Mouse (Mus musculus): ENCODE measurements around the gene Slc24a4. TPM values are rescaled to one million over a fixed set of nuclear protein-coding genes. Genes with fewer than 3 reads are reported as not detected.
"Not testable (repeated sequence)": the region's sequence is repeated elsewhere in the genome, so short reads cannot be mapped to it uniquely, and the experiment has no call there.

The Slc24a4 gene
- polyA plus RNA-seq, 1 experiment from 2014 or later: 1.2 TPM

DNA sequence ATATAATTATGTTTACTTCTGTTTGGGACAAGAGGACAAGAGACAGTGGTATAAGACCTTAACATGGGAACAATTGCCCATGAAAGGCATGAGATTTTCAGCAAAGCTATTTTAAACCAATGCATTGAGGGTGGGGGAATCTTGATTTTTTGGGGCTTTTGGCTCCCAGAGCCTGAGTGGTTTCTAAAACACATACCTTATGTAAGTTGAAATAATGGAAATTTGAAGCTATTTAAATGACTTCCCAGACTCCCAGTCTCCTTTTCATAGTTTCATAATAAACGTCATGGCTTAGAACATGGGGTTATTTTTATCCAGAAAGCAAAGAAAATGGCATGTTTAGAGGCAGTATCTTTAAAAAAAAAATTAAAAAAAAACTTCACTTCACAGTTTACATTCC lies 77.9 kb downstream of the Slc24a4 start:
- Histone ChIP-seq H3K9ac (no peak overlapping the region), H3K9me3 (replicated peaks) (no peaks in the 10 kb centered on the region), H3K27ac (replicated peaks) (no peak overlapping the region), H3K4me1 (peaks cover 19% of the 10 kb centered on the region), H3K4me2 (replicated peaks) (no peak overlapping the region), H3K4me3 (replicated peaks) (no peak overlapping the region), H3K36me3 (no peaks in the 10 kb centered on the region), H3K27me3 (no peaks in the 10 kb centered on the region)
- 34% methylated on average over 1 of the region's 1 CpGs for WGBS
- no peak for ATAC-seq (ENCODE audit: insufficient number of reproducible peaks, low FRiP score, low TSS enrichment, low read depth)

DNA sequence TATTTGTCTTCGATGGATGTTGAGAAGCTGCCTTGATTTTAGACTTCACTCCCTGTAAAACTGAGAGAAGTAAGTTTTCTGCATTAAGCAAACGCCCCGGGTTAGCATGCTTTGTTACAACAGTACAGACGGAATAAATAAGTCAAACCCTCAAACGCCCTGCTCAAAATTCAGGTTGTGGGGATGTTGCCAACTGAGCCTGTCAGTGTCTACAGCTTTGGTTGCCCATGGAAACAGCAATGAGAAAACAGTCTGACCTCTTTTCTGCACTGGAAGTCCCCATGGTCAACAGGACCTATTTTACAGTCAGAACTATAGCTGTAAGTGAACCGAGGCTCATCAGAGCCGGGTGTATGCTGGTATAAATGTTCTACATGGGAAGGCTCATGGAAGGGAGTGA lies 78.7 kb downstream of the Slc24a4 start:
- no peaks in the 10 kb centered on the region for H3K36me3 ChIP-seq
- H3K4me3 ChIP-seq (replicated peaks): no peak overlapping the region
- H3K4me2 ChIP-seq (replicated peaks): no peak overlapping the region
- no peak overlapping the region for H3K9ac ChIP-seq
- peaks cover 12% of the 10 kb centered on the region for H3K4me1 ChIP-seq
- no peak for ATAC-seq (ENCODE audit: insufficient number of reproducible peaks, low FRiP score, low TSS enrichment, low read depth)
- WGBS: 76% methylated on average over 7 of the region's 7 CpGs
- no peaks in the 10 kb centered on the region for H3K9me3 ChIP-seq (replicated peaks)
- H3K27me3 ChIP-seq: no peaks in the 10 kb centered on the region
- H3K27ac ChIP-seq (replicated peaks): no peak overlapping the region

DNA sequence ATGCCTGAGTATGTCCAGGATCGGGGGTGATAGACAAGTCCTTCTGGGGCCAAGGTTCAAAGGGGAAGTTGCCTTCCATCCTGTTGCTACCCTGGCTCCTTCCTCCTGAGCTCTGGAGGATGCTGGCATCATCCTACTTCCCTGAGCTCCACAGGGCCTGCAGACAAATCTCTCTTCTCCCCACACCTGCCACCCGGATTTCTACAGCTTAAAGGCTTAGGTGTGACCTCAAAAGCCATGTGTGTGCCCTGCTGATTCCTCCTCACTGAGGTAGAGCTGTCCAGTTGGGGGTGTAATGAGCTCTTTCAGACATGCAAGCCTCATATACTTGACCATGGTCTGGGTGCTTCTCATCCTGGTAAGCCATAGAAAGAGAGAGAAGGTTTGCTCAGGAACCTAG lies 82.3 kb downstream of the Slc24a4 start:
- 64% methylated on average over 2 of the region's 2 CpGs for WGBS
- no peak for ATAC-seq (ENCODE audit: insufficient number of reproducible peaks, low FRiP score, low TSS enrichment, low read depth)
- no peak overlapping the region for H3K4me3 ChIP-seq (replicated peaks)

DNA sequence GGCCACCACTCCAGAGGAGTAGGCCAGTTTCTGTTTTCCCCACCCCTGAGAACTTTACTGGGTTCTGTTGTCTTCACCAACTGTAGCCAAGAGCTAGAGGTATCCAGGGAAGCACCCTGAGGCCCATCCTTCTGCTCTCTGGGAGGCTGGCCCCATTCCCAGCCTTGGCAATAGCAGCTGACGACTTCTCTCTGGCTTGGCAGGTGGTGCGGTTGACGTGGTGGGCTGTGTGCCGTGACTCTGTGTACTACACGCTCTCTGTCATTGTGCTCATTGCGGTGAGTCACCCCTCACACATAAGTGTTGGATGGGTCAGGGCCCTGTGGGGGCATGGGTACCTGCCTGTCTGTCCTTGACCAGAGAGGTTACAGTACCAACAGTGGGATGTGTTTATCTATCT lies 94.9 kb downstream of the Slc24a4 start:
- Histone ChIP-seq H3K36me3 (no peaks in the 10 kb centered on the region), H3K4me1 (no peaks in the 10 kb centered on the region), H3K9me3 (replicated peaks) (no peaks in the 10 kb centered on the region), H3K4me2 (replicated peaks) (no peak overlapping the region), H3K4me3 (replicated peaks) (no peak overlapping the region), H3K9ac (no peak overlapping the region), H3K27me3 (no peaks in the 10 kb centered on the region), H3K27ac (replicated peaks) (no peak overlapping the region)
- no peak for ATAC-seq (ENCODE audit: insufficient number of reproducible peaks, low FRiP score, low TSS enrichment, low read depth)
- 86% methylated on average over 6 of the region's 6 CpGs for WGBS

More for the DNA sequence above, 82.3 kb downstream of the Slc24a4 start:
- no peak overlapping the region for H3K27ac ChIP-seq (replicated peaks)
- no peak overlapping the region for H3K4me2 ChIP-seq (replicated peaks)
- no peaks in the 10 kb centered on the region for H3K27me3 ChIP-seq
- no peak overlapping the region for H3K9ac ChIP-seq
- no peaks in the 10 kb centered on the region for H3K36me3 ChIP-seq
- H3K9me3 ChIP-seq (replicated peaks): no peaks in the 10 kb centered on the region
- peaks cover 12% of the 10 kb centered on the region for H3K4me1 ChIP-seq

DNA sequence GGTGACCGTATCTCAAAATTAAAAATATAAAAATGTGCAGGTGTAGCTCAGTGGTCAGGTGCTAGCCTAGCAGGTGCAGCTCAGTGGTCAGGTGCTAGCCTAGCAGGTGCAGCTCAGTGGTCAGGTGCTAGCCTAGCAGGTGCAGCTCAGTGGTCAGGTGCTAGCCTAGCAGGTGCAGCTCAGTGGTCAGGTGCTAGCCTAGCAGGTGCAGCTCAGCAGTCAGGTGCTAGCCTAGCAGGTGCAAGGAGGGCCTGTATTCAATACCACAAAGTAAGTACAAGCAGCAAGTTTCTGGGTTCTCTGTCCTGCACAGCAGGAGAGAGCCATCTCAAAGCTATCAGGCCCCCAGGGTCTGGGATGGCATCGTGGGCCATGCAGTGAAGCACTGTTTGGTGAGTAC lies 95.6 kb downstream of the Slc24a4 start:
- H3K4me1 ChIP-seq; ATAC-seq (ENCODE audit: insufficient number of reproducible peaks, low FRiP score, low TSS enrichment, low read depth); H3K36me3 ChIP-seq; H3K4me3 ChIP-seq (replicated peaks); H3K27ac ChIP-seq (replicated peaks); H3K9ac ChIP-seq; H3K9me3 ChIP-seq (replicated peaks); H3K4me2 ChIP-seq (replicated peaks); H3K27me3 ChIP-seq: not testable (repeated sequence)
- 80% methylated on average over 2 of the region's 2 CpGs for WGBS

DNA sequence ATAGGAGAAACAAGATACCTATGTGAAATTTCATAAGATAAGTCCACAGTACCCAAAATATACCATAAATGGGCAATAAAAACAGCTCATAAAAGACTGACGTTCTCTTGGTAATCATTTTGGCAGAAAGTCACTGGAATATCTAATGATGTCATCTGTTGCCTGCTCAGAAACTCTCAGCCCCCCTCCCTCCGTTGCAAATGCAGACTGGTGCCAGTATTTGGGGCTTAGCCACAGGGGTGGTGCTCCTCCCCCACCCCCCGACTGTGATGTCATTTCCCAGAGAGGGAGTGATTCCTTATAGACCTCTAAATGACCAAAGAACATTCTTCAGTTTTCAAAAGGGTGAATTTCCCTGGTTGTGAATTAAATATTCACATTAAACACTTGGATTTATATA lies 96.6 kb downstream of the Slc24a4 start:
- H3K9ac ChIP-seq: no peak overlapping the region
- no peak overlapping the region for H3K27ac ChIP-seq (replicated peaks)
- H3K4me3 ChIP-seq (replicated peaks): no peak overlapping the region
- 39% methylated on average over 3 of the region's 3 CpGs for WGBS
- no peak for ATAC-seq (ENCODE audit: insufficient number of reproducible peaks, low FRiP score, low TSS enrichment, low read depth)
- H3K9me3 ChIP-seq (replicated peaks): no peaks in the 10 kb centered on the region
- H3K27me3 ChIP-seq: no peaks in the 10 kb centered on the region
- no peaks in the 10 kb centered on the region for H3K4me1 ChIP-seq
- no peak overlapping the region for H3K4me2 ChIP-seq (replicated peaks)
- H3K36me3 ChIP-seq: no peaks in the 10 kb centered on the region

DNA sequence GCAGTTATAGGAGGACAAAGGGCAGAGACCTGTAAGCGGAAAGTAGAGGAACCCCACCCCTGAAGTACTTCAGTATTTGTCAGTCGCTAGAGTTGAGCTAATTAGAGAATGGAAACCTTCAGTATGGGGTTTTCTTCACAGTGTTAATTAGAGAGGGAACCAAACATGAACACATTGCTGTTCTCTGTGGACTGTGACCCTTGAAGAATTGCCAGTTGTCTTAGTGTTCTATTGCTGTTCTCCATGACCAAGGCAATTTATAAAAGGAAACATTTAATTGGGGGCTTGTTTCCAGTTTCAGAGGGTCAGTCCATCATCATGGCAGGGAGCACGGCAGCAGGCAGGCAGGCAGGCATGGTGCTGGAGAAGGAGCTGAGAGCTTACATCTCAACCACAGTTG lies 107.0 kb downstream of the Slc24a4 start:
- Histone ChIP-seq H3K27ac (replicated peaks) (no peak overlapping the region), H3K27me3 (no peaks in the 10 kb centered on the region), H3K9ac (no peak overlapping the region), H3K36me3 (no peaks in the 10 kb centered on the region), H3K4me3 (replicated peaks) (no peak overlapping the region), H3K9me3 (replicated peaks) (no peaks in the 10 kb centered on the region), H3K4me1 (no peaks in the 10 kb centered on the region), H3K4me2 (replicated peaks) (no peak overlapping the region)
- no peak for ATAC-seq (ENCODE audit: insufficient number of reproducible peaks, low FRiP score, low TSS enrichment, low read depth)
- WGBS: 77% methylated on average over 3 of the region's 3 CpGs

DNA sequence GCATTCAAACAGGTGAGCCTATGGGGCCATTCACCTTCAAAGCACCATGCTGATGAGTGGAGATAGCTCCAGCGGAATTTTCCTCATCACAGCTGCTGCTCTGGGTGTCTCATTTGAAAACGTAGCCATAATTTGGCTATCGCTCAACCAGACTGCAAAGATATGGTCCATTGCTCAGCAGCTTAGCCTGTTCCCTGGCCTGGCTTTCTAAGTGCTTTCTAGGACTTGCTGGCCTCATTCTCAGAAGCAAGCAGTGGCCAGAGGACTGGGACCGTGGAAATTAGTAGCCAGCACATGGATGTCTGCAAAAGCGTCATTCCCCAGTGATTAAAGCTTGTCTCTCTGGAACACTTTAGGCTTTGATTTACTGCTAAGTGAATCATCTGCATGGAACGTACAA lies 107.8 kb downstream of the Slc24a4 start:
- Histone ChIP-seq H3K27me3 (no peaks in the 10 kb centered on the region), H3K4me3 (replicated peaks) (no peak overlapping the region), H3K9me3 (replicated peaks) (no peaks in the 10 kb centered on the region), H3K36me3 (no peaks in the 10 kb centered on the region), H3K4me2 (replicated peaks) (no peak overlapping the region), H3K4me1 (0 out of 2 replicates have a peak, but pooled peaks cover 5% of the 10 kb centered on the region), H3K9ac (no peak overlapping the region), H3K27ac (replicated peaks) (no peak overlapping the region)
- ATAC-seq (ENCODE audit: insufficient number of reproducible peaks, low FRiP score, low TSS enrichment, low read depth): no peak
- WGBS: 82% methylated on average over 6 of the region's 6 CpGs

DNA sequence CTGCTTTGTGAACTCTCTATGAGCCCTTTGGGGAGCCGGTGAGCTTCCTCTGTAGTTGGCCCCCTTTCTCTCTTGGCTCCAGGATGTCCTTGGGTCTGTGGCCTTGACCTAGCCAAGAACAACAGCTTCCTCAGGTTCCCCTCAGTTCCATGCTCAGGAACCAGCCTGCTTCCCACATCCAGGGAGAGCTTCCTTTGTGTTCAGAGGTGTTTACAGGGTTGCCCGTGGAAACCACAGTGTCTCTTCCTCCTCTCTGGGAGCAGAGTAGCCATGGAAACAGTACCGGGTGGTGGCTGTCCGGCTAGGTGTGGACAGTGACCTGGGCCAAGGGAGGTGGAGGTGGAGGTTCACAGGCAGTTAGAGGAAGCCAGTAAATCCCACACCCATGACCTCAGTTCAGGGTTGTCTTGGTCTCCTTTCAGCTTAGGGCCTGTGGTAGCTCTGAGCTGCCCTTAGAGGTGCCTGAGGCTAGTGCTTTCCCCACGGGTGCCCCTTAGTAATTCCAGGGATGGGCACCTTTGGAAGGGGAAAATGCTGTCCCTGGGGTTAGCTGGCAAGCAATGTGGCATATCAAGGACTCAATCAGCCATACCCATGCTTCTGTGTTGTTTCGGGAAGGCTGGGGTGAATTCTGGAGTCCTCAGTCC lies 113.7 kb downstream of the Slc24a4 start:
- Histone ChIP-seq H3K9ac (no peak overlapping the region), H3K4me2 (replicated peaks) (no peak overlapping the region), H3K36me3 (no peaks in the 10 kb centered on the region), H3K27ac (replicated peaks) (no peak overlapping the region), H3K9me3 (replicated peaks) (no peaks in the 10 kb centered on the region), H3K4me3 (replicated peaks) (no peak overlapping the region), H3K4me1 (0 out of 2 replicates have a peak, but pooled peaks cover 7% of the 10 kb centered on the region), H3K27me3 (no peaks in the 10 kb centered on the region)
- WGBS: 75% methylated on average over 6 of the region's 6 CpGs
- no peak for ATAC-seq (ENCODE audit: insufficient number of reproducible peaks, low FRiP score, low TSS enrichment, low read depth)

DNA sequence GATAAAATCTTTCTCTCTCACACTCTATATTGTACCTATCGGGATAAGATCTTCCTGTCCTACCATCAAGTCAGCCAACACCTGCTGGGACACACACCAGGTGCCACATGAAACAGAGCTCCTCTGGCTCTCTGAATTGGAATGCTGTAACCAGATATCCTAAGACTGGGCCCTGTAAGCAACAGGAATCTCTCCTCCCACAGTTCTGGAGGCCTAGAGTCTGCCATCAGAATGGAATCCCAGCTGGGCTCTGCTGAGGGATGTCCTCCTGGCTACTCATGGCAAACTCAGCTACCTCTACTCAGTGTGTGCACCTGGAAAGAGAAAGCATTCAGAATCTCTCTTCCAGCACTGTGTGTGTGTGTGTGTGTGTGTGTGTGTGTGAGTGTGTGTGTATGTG lies 115.4 kb downstream of the Slc24a4 start:
- H3K36me3 ChIP-seq: no peaks in the 10 kb centered on the region
- no peak overlapping the region for H3K4me2 ChIP-seq (replicated peaks)
- H3K4me3 ChIP-seq (replicated peaks): no peak overlapping the region
- 0 out of 2 replicates have a peak, but pooled peaks cover 7% of the 10 kb centered on the region for H3K4me1 ChIP-seq
- H3K9me3 ChIP-seq (replicated peaks): no peaks in the 10 kb centered on the region
- H3K9ac ChIP-seq: no peak overlapping the region
- WGBS: 41% methylated on average over 1 of the region's 1 CpGs
- no peaks in the 10 kb centered on the region for H3K27me3 ChIP-seq
- peak; percentile 21; the same call in 1 of the 2 replicates for ATAC-seq (ENCODE audit: insufficient number of reproducible peaks, low FRiP score, low TSS enrichment, low read depth)
- no peak overlapping the region for H3K27ac ChIP-seq (replicated peaks)

DNA sequence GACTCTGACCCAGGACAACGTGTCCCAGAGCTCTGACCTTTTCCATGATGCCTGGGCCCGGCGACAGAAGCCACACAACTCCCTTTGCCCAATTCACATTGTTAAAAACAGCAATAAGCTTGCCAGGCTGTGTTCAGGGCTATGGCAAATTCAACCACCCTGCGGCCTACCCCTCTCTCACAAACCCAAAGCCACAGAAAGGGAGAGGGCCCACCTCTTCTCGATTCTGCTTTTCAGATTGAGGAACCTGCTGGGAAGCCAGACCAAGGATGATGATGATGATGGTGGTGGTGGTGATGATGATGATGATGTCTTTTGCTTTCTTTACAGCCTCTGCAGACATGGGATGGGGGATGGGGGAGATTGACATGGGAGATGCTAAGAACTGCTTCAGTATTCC lies 117.7 kb downstream of the Slc24a4 start:
- H3K27me3 ChIP-seq: no peaks in the 10 kb centered on the region
- no peaks in the 10 kb centered on the region for H3K9me3 ChIP-seq (replicated peaks)
- H3K4me1 ChIP-seq: 0 out of 2 replicates have a peak, but pooled peaks cover 2% of the 10 kb centered on the region
- no peak overlapping the region for H3K4me3 ChIP-seq (replicated peaks)
- no peak overlapping the region for H3K27ac ChIP-seq (replicated peaks)
- H3K36me3 ChIP-seq: no peaks in the 10 kb centered on the region
- no peak overlapping the region for H3K9ac ChIP-seq
- no peak for ATAC-seq (ENCODE audit: insufficient number of reproducible peaks, low FRiP score, low TSS enrichment, low read depth)
- no peak overlapping the region for H3K4me2 ChIP-seq (replicated peaks)
- 89% methylated on average over 5 of the region's 5 CpGs for WGBS

DNA sequence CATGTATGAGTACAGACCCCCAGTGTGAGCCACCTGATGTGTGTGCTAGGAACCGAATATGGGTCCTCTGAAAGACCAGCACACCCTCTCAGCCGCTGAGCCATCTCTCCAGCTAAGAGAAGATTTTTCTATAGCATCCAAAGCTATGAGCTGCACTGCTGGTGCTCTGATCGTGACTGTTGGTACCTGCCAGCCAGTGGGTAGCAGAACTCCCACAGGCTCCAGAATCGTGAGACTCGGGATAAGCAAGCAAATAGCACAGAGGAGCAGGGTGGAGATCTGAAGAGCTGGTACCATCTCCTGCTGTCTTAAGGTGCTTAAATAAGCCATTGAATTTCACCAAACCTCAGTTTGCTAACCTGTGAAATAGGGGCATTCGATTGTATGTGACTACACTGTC lies 119.6 kb downstream of the Slc24a4 start:
- no peak overlapping the region for H3K4me2 ChIP-seq (replicated peaks)
- WGBS: 88% methylated on average over 6 of the region's 6 CpGs
- no peak for ATAC-seq (ENCODE audit: insufficient number of reproducible peaks, low FRiP score, low TSS enrichment, low read depth)
- H3K9ac ChIP-seq: no peak overlapping the region
- H3K36me3 ChIP-seq: no peaks in the 10 kb centered on the region
- no peaks in the 10 kb centered on the region for H3K4me1 ChIP-seq
- no peak overlapping the region for H3K4me3 ChIP-seq (replicated peaks)
- no peaks in the 10 kb centered on the region for H3K9me3 ChIP-seq (replicated peaks)
- H3K27ac ChIP-seq (replicated peaks): no peak overlapping the region
- H3K27me3 ChIP-seq: no peaks in the 10 kb centered on the region
